Mouse (Mus musculus) retina, adult 2 months (tissue): ENCODE measurements around the gene Pemt.
"Not testable (repeated sequence)": the region's sequence is repeated elsewhere in the genome, so short reads cannot be mapped to it uniquely, and the experiment has no call there.

ENCODE experiments used
- DNase-seq: peaks from one replicate; pipeline ENCODE4 v3.0.0-alpha.2; 2012; ENCODE audit warnings: low read depth, low spot score

The Pemt gene

GRCm38 (mm10) chr11:59952892-59953291 lies 93.4 kb downstream of the Pemt start:
- DNase-seq: no peak

DNA sequence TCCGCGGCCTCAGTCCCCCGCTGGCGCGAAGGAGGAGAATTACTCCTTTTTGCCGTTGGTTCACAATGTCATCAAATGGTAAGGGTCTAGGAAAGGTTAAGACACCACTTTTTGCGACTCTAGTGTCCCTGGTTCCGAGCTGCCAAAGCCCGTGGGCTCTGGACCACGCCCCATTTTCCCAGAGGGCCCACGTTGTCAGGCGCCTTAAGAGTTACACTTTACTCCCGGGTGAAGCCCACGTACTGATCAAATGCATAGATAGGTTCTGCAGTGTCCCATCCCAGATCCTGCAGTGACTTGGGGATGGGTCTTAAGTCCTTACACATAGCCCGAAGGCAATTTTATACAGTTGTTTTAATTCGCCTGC lies 97.9 kb downstream of the Pemt start:
- DNase-seq: no peak

- DNase-seq: peak; percentile 91
Observed at GRCm38 (mm10) chr11:59947752-59948400, 98.4 kb downstream of the Pemt start, which contains the start of gene Med9. Gene Med9, plus strand, starts transcription at chr11:59948206.

DNA sequence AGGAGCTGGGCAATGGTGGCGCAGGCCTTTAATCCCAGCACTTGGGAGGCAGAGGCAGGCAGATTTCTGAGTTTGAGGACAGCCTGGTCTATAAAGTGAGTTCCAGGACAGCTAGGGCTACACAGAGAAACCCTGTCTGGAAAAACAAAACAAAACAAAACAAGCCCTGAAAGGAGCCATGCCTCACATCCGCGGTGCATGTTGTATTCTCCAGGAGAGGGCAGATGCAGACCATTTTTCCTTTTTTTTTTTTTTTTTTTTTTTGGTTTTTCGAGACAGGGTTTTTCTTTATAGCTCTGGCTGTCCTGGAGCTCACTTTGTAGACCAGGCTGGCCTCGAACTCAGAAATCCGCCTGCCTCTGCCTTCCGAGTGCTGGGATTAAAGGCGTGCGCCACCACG lies 101.4 kb downstream of the Pemt start:
- DNase-seq: not testable (repeated sequence)

GRCm38 (mm10) chr11:59941391-59941790 lies 104.9 kb downstream of the Pemt start:
- DNase-seq: no peak

GRCm38 (mm10) chr11:59940645-59941044 lies 105.6 kb downstream of the Pemt start:
- no peak for DNase-seq

- no peak for DNase-seq
Observed at GRCm38 (mm10) chr11:59939821-59940220, 106.5 kb downstream of the Pemt start.

- DNase-seq: no peak
Observed at GRCm38 (mm10) chr11:59937615-59938014, 108.7 kb downstream of the Pemt start.

- no peak for DNase-seq
Observed at GRCm38 (mm10) chr11:59937023-59937422, 109.3 kb downstream of the Pemt start.

GRCm38 (mm10) chr11:59933943-59934342 lies 112.3 kb downstream of the Pemt start:
- no peak for DNase-seq

DNA sequence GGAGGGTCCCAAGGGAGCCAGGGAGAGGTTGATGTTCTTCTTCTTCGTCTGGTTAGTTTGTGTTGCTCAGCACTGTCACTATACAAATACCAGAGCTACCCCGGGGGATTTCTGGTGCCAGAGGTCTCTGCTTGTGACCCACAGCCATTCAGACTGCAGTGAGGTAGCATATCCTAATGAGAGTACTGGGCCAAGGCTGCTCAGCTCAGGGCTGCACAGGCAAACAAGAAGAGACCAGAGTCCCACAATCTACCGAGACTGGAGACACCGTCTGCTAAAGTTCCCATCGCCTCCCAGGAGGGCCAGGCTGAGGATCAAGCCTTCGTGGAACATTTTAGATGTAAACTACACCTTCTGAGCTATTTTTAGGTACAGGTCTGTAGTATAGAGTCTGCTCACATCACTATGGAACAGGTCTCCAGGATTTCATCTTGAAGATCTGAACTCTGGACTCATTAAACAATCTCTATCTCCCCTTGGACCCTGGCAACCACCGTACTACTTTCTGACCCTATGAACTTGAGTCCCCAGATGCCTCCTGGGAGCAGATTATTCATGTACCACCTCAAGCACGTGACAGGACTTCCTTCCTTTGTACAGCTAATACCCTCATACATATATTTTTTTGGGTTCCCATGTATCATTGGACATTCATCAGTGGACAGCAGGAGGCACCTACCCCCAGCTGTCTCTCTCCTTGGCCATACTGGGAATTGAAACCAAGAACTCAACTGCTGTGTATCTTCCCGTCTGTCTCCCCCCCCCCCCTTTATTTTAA lies 113.5 kb downstream of the Pemt start:
- no peak for DNase-seq

GRCm38 (mm10) chr11:59930031-59930430 lies 116.3 kb downstream of the Pemt start:
- no peak for DNase-seq

GRCm38 (mm10) chr11:59921265-59921664 lies 125.0 kb downstream of the Pemt start:
- DNase-seq: no peak
